Mouse (Mus musculus) liver, embryonic 14.5 days (tissue): ENCODE data around the gene Sdhaf1. TPM values are rescaled to one million over a fixed set of nuclear protein-coding genes. Genes with fewer than 3 reads are reported as not detected.

ENCODE experiments used
- ATAC-seq: fragments of 200-750 bp; cut with Nextera tagmentation; 2 replicates; pipeline ENCODE4 v1.8.0; 2017; ENCODE audit warnings: moderate number of reproducible peaks, mild to moderate bottlenecking, moderate library complexity; ENCODE audit not compliant: insufficient read depth
- DNase-seq, 3 experiments: peaks; one replicate each; pipeline ENCODE4 v3.0.0-alpha.2; 2012 to 2013; ENCODE audit warnings: low read depth in 3 of 3, low spot score in 3 of 3
- H3K27ac ChIP-seq: fragments of 300-500 bp; sonication (generic); 2 replicates; pipeline ENCODE4 v1.5.1; 2014; ENCODE audit warnings: moderate library complexity, mild to moderate bottlenecking, control low read depth, inconsistent platforms
- H3K27me3 ChIP-seq: fragments of 300-500 bp; sonication (generic); 2 replicates; pipeline ENCODE4 v1.6.1; 2014; ENCODE audit warnings: mild to moderate bottlenecking, low read length, moderate library complexity; ENCODE audit not compliant: control insufficient read depth, insufficient read depth
- H3K36me3 ChIP-seq: fragments of 300-500 bp; sonication (generic); replicated peaks from 2 replicates; pipeline ENCODE4 v1.6.1; 2014; ENCODE audit warnings: low read depth; ENCODE audit not compliant: control insufficient read depth, insufficient read depth
- H3K4me1 ChIP-seq, 2 experiments: fragments of 200-500 bp in 1 of 2; fragments of 300-500 bp in 1 of 2; sonication (generic) in 1 of 2; replicated peaks; 2 replicates each; pipeline ENCODE4 v1.6.1; 2012 to 2014; ENCODE audit warnings: antibody characterized with exemption in 1 of 2, inconsistent platforms in 1 of 2, low read length in 1 of 2; ENCODE audit not compliant: control insufficient read depth in 2 of 2, insufficient read depth in 2 of 2
- H3K4me2 ChIP-seq: fragments of 300-500 bp; sonication (generic); 2 replicates; pipeline ENCODE4 v1.6.1; 2014; ENCODE audit warnings: low read depth, mild to moderate bottlenecking, control low read depth, moderate library complexity
- H3K4me3 ChIP-seq, 2 experiments: fragments of 200-500 bp in 1 of 2; fragments of 300-500 bp in 1 of 2; sonication (generic) in 1 of 2; 2 replicates each; pipeline ENCODE4 v1.5.1; 2012 to 2014; ENCODE audit warnings: low read depth in 2 of 2, low read length in 2 of 2, mild to moderate bottlenecking in 2 of 2, control low read depth in 1 of 2, inconsistent platforms in 1 of 2, moderate library complexity in 1 of 2; ENCODE audit not compliant: insufficient read depth in 1 of 2
- H3K9ac ChIP-seq: fragments of 300-500 bp; sonication (generic); replicated peaks from 2 replicates; pipeline ENCODE4 v1.6.1; 2014; ENCODE audit warnings: mild to moderate bottlenecking, control low read depth, moderate library complexity
- H3K9me3 ChIP-seq: fragments of 300-500 bp; sonication (generic); 2 replicates; pipeline ENCODE4 v1.6.1; 2016; ENCODE audit warnings: low read length, mixed read lengths; ENCODE audit not compliant: control insufficient read depth
- CTCF ChIP-seq: IDR thresholded peaks from 2 replicates; pipeline ENCODE4 v1.5.1; 2016; ENCODE audit warnings: antibody characterized with exemption, low read depth, control low read depth
- EP300 ChIP-seq: IDR thresholded peaks from 2 replicates; pipeline ENCODE4 v1.6.1; 2016; ENCODE audit warnings: antibody characterized with exemption, low read depth
- WGBS: fragments of 180-500 bp; shearing (Covaris S2); extraction: QIAGEN DNeasy Blood & Tissue Kit; methylation state at CpG from one replicate; pipeline ENCODE4 v1.1.7; 2014; ENCODE audit not compliant: insufficient replicate concordance; 5-methylcytosine and 5-hydroxymethylcytosine counted together
- polyA plus RNA-seq, 2 experiments: library from polyadenylated mRNA; depleted of rRNA in 1 of 2; stranded (reverse) in 1 of 2; unstranded in 1 of 2; fragments of >200 nt; fragmentation: Nextera tagmentation in 1 of 2; extraction: Ambion mirVana in 1 of 2; gene quantifications; 2 replicates each; pipeline versions ENCODE4 v1.2.1 to v1.2.3; 2012 to 2014

The Sdhaf1 gene
- polyA plus RNA-seq, 2 experiments, result 5.1 to 6.7 TPM

GRCm38 (mm10) chr7:30289071-30289713, 34.5 kb downstream of the Sdhaf1 start:
- no peak for TF ChIP-seq CTCF
- no peak for TF ChIP-seq EP300
- no peaks in the 10 kb centered on the region for H3K27me3 ChIP-seq
- DNase-seq, result no peak

GRCm38 (mm10) chr7:30288046-30288445, 35.6 kb downstream of the Sdhaf1 start:
- TF ChIP-seq EP300 (no peak), CTCF (no peak)
- DNase-seq, result no peak
- no peak overlapping the region for H3K9ac ChIP-seq
- 48% methylated on average over 6 of the region's 6 CpGs for WGBS
- H3K4me1 ChIP-seq, result no peaks in the 10 kb centered on the region
- H3K27me3 ChIP-seq, result no peaks in the 10 kb centered on the region
- H3K36me3 ChIP-seq, result no peaks in the 10 kb centered on the region
- ATAC-seq, result no peak
- H3K27ac ChIP-seq, result no peak overlapping the region
- H3K4me2 ChIP-seq, result no peak overlapping the region
- no peaks in the 10 kb centered on the region for H3K9me3 ChIP-seq
- no peak overlapping the region for H3K4me3 ChIP-seq

More at GRCm38 (mm10) chr7:30289071-30289713, 34.5 kb downstream of the Sdhaf1 start:
- Histone ChIP-seq H3K9ac (no peak overlapping the region), H3K4me2 (no peak overlapping the region), H3K9me3 (no peaks in the 10 kb centered on the region), H3K27ac (no peak overlapping the region), H3K36me3 (no peaks in the 10 kb centered on the region), H3K4me1 (no peaks in the 10 kb centered on the region), H3K4me3 (no peak overlapping the region)
- ATAC-seq, result no peak
- 46% methylated on average over 7 of the region's 7 CpGs for WGBS

GRCm38 (mm10) chr7:30286701-30287410, 36.8 kb downstream of the Sdhaf1 start:
- Histone ChIP-seq H3K27ac (no peak overlapping the region), H3K9me3 (no peaks in the 10 kb centered on the region), H3K4me2 (no peak overlapping the region), H3K36me3 (no peaks in the 10 kb centered on the region), H3K4me3 (no peak overlapping the region), H3K4me1 (no peaks in the 10 kb centered on the region), H3K9ac (no peak overlapping the region), H3K27me3 (no peaks in the 10 kb centered on the region)
- DNase-seq (no peak), ATAC-seq (no peak)
- WGBS, result 49% methylated on average over 8 of the region's 8 CpGs
- no peak for TF ChIP-seq CTCF
- no peak for TF ChIP-seq EP300

DNA sequence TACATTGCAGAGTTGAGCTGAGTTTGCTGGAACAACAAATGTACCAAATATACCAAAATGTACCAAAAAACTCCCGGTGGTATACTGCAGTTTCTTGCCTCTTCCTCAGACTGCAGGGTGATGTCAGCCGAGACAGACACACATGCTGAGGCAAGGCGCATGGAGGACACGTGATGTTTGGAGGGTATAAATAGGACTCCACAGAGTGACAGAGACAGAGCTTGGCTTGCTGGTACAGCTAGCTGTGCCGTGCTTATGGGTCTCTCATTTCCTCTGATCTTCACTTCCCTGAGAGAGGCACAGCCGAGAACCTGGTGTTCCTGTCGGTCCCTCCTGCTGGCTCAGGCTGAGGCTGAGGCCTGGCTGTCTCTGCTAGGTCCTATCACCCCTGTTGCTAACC, 41.0 kb downstream of the Sdhaf1 start:
- 63% methylated on average over 7 of the region's 7 CpGs for WGBS
- ATAC-seq, result no peak
- Histone ChIP-seq H3K27ac (no peak overlapping the region), H3K9me3 (no peaks in the 10 kb centered on the region), H3K9ac (no peak overlapping the region), H3K4me1 (peaks cover 2 to 10% of the 10 kb centered on the region in 2 experiments; a peak in 3 of 4 replicates), H3K4me3 (no peak overlapping the region), H3K27me3 (no peaks in the 10 kb centered on the region), H3K36me3 (no peaks in the 10 kb centered on the region), H3K4me2 (no peak overlapping the region)
- no peak for DNase-seq
- TF ChIP-seq CTCF (no peak), EP300 (no peak)

GRCm38 (mm10) chr7:30281522-30281921, 42.2 kb downstream of the Sdhaf1 start:
- Histone ChIP-seq H3K27ac (no peak overlapping the region), H3K27me3 (no peaks in the 10 kb centered on the region), H3K9ac (no peak overlapping the region), H3K4me3 (no peak overlapping the region), H3K36me3 (no peaks in the 10 kb centered on the region), H3K9me3 (no peaks in the 10 kb centered on the region), H3K4me1 (peaks cover 2 to 10% of the 10 kb centered on the region in 2 experiments; a peak in 3 of 4 replicates), H3K4me2 (peak overlapping the region; percentile 85)
- DNase-seq (no peak), ATAC-seq (no peak)
- WGBS, result 67% methylated on average over 4 of the region's 4 CpGs
- no peak for TF ChIP-seq EP300
- no peak for TF ChIP-seq CTCF
